Mouse (Mus musculus): ENCODE results near the gene Gpr62. TPM values are rescaled to one million over a fixed set of nuclear protein-coding genes. Genes with fewer than 3 reads are reported as not detected.

Gpr62 gene
- total and polyA plus RNA-seq, 2 experiments from 2014 or later, result 1.9 to 3.2 TPM

GRCm38 (mm10) chr9:106470991-106471750, 5.4 kb upstream of the Gpr62 start:
- no peak overlapping the region for H3K4me3 ChIP-seq (ENCODE audit: low read length)

GRCm38 (mm10) chr9:106469776-106470175, 4.0 kb upstream of the Gpr62 start:
- Histone ChIP-seq H3K9ac (replicated peaks; ENCODE audit: low read length) (no peak overlapping the region), H3K36me3 (ENCODE audit: insufficient read depth, low read length) (no peaks in the 10 kb centered on the region), H3K4me3 (ENCODE audit: low read length) (no peak overlapping the region), H3K9me3 (ENCODE audit: low read length) (no peaks in the 10 kb centered on the region), H3K27ac (no peak overlapping the region), H3K4me2 (ENCODE audit: low read depth, low read length) (no peak overlapping the region), H3K4me1 (ENCODE audit: insufficient read depth, low read length) (peaks cover 18% of the 10 kb centered on the region; the same call in 1 of the 2 replicates), H3K27me3 (ENCODE audit: insufficient read depth, low read length) (no peaks in the 10 kb centered on the region)
- TF ChIP-seq CTCF (IDR thresholded peaks at IDR 0.05; ENCODE audit: low read depth), result no peak
- ATAC-seq (no peak), DNase-seq (ENCODE audit: low spot score) (no peak)
- WGBS, result 68% methylated on average over 9 of the region's 9 CpGs

More at GRCm38 (mm10) chr9:106470991-106471750, 5.4 kb upstream of the Gpr62 start:
- WGBS, result 65% methylated on average over 14 of the region's 14 CpGs
- H3K27ac ChIP-seq, result no peak overlapping the region
- H3K9ac ChIP-seq (replicated peaks; ENCODE audit: low read length), result no peak overlapping the region
- ATAC-seq (no peak), DNase-seq (ENCODE audit: low spot score) (no peak)
- H3K4me1 ChIP-seq (ENCODE audit: insufficient read depth, low read length), result peaks cover 11% of the 10 kb centered on the region; the same call in 1 of the 2 replicates
- no peaks in the 10 kb centered on the region for H3K27me3 ChIP-seq (ENCODE audit: insufficient read depth, low read length)
- TF ChIP-seq CTCF (IDR thresholded peaks at IDR 0.05; ENCODE audit: low read depth), result no peak
- H3K9me3 ChIP-seq (ENCODE audit: low read length), result no peaks in the 10 kb centered on the region
- no peak overlapping the region for H3K4me2 ChIP-seq (ENCODE audit: low read depth, low read length)
- H3K36me3 ChIP-seq (ENCODE audit: insufficient read depth, low read length), result no peaks in the 10 kb centered on the region

- no peak overlapping the region for H3K4me2 ChIP-seq (ENCODE audit: low read depth, low read length)
- no peak overlapping the region for H3K4me3 ChIP-seq (ENCODE audit: low read length)
- H3K9ac ChIP-seq (replicated peaks; ENCODE audit: low read length), result no peak overlapping the region
- H3K27ac ChIP-seq, result no peak overlapping the region
- H3K27me3 ChIP-seq (ENCODE audit: insufficient read depth, low read length), result no peaks in the 10 kb centered on the region
- no peak; the same call in 1 of the 2 replicates for TF ChIP-seq CTCF (IDR thresholded peaks at IDR 0.05; ENCODE audit: low read depth)
- peaks cover 21% of the 10 kb centered on the region; the same call in 1 of the 2 replicates for H3K4me1 ChIP-seq (ENCODE audit: insufficient read depth, low read length)
- ATAC-seq, result no peak
- no peak for DNase-seq (ENCODE audit: low spot score)
- 74% methylated on average over 6 of the region's 6 CpGs for WGBS
- no peaks in the 10 kb centered on the region for H3K36me3 ChIP-seq (ENCODE audit: insufficient read depth, low read length)
- no peaks in the 10 kb centered on the region for H3K9me3 ChIP-seq (ENCODE audit: low read length)
Measured at GRCm38 (mm10) chr9:106469317-106469716, 3.6 kb upstream of the Gpr62 start.

- Histone ChIP-seq H3K9me3 (ENCODE audit: low read length) (no peaks in the 10 kb centered on the region), H3K27me3 (ENCODE audit: insufficient read depth, low read length) (no peaks in the 10 kb centered on the region), H3K36me3 (ENCODE audit: insufficient read depth, low read length) (no peaks in the 10 kb centered on the region), H3K4me3 (ENCODE audit: low read length) (no peak overlapping the region), H3K4me2 (ENCODE audit: low read depth, low read length) (no peak overlapping the region), H3K4me1 (ENCODE audit: insufficient read depth, low read length) (peaks cover 16% of the 10 kb centered on the region; the same call in 1 of the 2 replicates), H3K9ac (replicated peaks; ENCODE audit: low read length) (no peak overlapping the region), H3K27ac (no peak overlapping the region)
- TF ChIP-seq CTCF (IDR thresholded peaks at IDR 0.05; ENCODE audit: low read depth), result no peak
- 81% methylated on average over 7 of the region's 7 CpGs for WGBS
- no peak for DNase-seq (ENCODE audit: low spot score)
- no peak for ATAC-seq
Measured at GRCm38 (mm10) chr9:106467746-106468145, 2.0 kb upstream of the Gpr62 start.

- Histone ChIP-seq H3K4me3 (ENCODE audit: low read length) (no peak overlapping the region), H3K36me3 (ENCODE audit: insufficient read depth, low read length) (peaks cover 5% of the 10 kb centered on the region), H3K27me3 (ENCODE audit: insufficient read depth, low read length) (no peaks in the 10 kb centered on the region), H3K4me1 (ENCODE audit: insufficient read depth, low read length) (peaks cover 16% of the 10 kb centered on the region; the same call in 1 of the 2 replicates), H3K9me3 (ENCODE audit: low read length) (no peaks in the 10 kb centered on the region), H3K4me2 (ENCODE audit: low read depth, low read length) (no peak overlapping the region), H3K9ac (replicated peaks; ENCODE audit: low read length) (no peak overlapping the region), H3K27ac (no peak overlapping the region)
- no peak for TF ChIP-seq CTCF (IDR thresholded peaks at IDR 0.05; ENCODE audit: low read depth)
- 95% methylated on average over 6 of the region's 6 CpGs for WGBS
- DNase-seq (ENCODE audit: low spot score) (no peak), ATAC-seq (no peak)
Measured at GRCm38 (mm10) chr9:106466721-106467120, 983 bp upstream of the Gpr62 start.

- H3K4me1 ChIP-seq (ENCODE audit: insufficient read depth, low read length), result peaks cover 16% of the 10 kb centered on the region; the same call in 1 of the 2 replicates
- peak overlapping the region; percentile 50 for H3K4me3 ChIP-seq (ENCODE audit: low read length)
- no peaks in the 10 kb centered on the region for H3K9me3 ChIP-seq (ENCODE audit: low read length)
- under 1% methylated on average over 95 of the region's 99 CpGs for WGBS
- peak; percentile 86 for ATAC-seq
- peak overlapping the region; percentile 93 for H3K27ac ChIP-seq
- H3K27me3 ChIP-seq (ENCODE audit: insufficient read depth, low read length), result no peaks in the 10 kb centered on the region
- peaks cover 9% of the 10 kb centered on the region for H3K36me3 ChIP-seq (ENCODE audit: insufficient read depth, low read length)
- DNase-seq (ENCODE audit: low spot score), result peak; percentile 95
- no peak for TF ChIP-seq CTCF (IDR thresholded peaks at IDR 0.05; ENCODE audit: low read depth)
- peak overlapping the region; percentile 84 for H3K9ac ChIP-seq (replicated peaks; ENCODE audit: low read length)
- peak overlapping the region; percentile 94 for H3K4me2 ChIP-seq (ENCODE audit: low read depth, low read length)
Measured at GRCm38 (mm10) chr9:106464751-106465541, 792 bp downstream of the Gpr62 start.
